Mouse (Mus musculus): ENCODE measurements around the gene Pdcd2. TPM values are rescaled to one million over a fixed set of nuclear protein-coding genes. Genes with fewer than 3 reads are reported as not detected.

The Pdcd2 gene
- polyA plus RNA-seq, 1 experiment from 2014 or later, result 68.5 TPM

Other genes starting within 250 kb of the Pdcd2 start
- gene Dll1, start 150.4 kb downstream of the Pdcd2 start, polyA plus RNA-seq (2014; fragmentation: Nextera tagmentation; extraction: Ambion mirVana), result 24.3 and 29.4 TPM in 2 replicates
- 36.0 and 45.3 TPM in 2 replicates for gene Fam120b, start 131.1 kb downstream of the Pdcd2 start, polyA plus RNA-seq (2014; fragmentation: Nextera tagmentation; extraction: Ambion mirVana)
- 283 and 324 TPM in 2 replicates for gene Psmb1, start 27.6 kb downstream of the Pdcd2 start, polyA plus RNA-seq (2014; fragmentation: Nextera tagmentation; extraction: Ambion mirVana)
- 77.2 and 82.5 TPM in 2 replicates for gene Tbp, start 27.4 kb downstream of the Pdcd2 start, polyA plus RNA-seq (2014; fragmentation: Nextera tagmentation; extraction: Ambion mirVana)
- 0.77 TPM in 2 replicates for gene Prdm9, start 37.1 kb upstream of the Pdcd2 start, polyA plus RNA-seq (2014; fragmentation: Nextera tagmentation; extraction: Ambion mirVana)
- 17.2 and 21.5 TPM in 2 replicates for gene Chd1, start 177.7 kb upstream of the Pdcd2 start, polyA plus RNA-seq (2014; fragmentation: Nextera tagmentation; extraction: Ambion mirVana)